Mouse (Mus musculus): ENCODE measurements at regions not wholly inside any gene's neighbourhood (a gene's known extent, or its start where the extent isn't known, plus 50 kb on each side); places are given as distances from the start of the nearest gene placed in this dataset.

DNA sequence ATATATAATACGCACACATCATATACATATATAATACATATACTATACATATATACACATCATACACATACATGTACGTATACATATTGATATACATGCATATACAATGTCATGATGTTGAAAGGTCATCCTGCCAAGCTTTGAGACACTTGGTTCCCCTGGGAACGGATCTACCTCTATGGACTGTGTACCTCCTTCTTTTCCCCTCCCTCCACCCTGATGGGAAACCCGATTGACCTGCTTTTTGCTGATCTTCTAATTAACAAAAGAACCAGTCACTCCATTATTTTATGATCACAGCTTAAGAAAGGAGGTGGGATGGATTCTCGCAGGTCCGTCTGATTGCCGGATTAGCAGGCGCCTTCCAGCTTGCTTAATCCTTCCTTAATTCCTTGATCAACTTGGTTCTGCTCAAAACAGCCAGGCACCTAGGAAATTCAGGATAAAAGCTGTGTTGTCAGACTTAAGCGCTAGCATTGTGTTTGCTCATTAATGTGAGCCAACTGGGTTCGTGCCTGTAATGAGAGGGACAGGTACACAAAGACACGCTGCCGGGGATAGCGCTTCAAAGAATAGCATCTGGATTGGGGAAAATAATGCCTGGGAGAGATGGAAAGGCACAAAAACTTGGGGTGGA lies 189.3 kb upstream of the Lrfn2 start:
- H3K27me3 ChIP-seq = 0 out of 2 replicates have a peak, but pooled peaks cover 2% of the 10 kb centered on the region
- H3K36me3 ChIP-seq (ENCODE audit: poor library complexity, severe bottlenecking) = no peaks in the 10 kb centered on the region
- H3K4me1 ChIP-seq = peaks cover 7% of the 10 kb centered on the region; the same call in 1 of the 2 replicates
- H3K4me2 ChIP-seq = peak overlapping the region; percentile 10; the same call in 1 of the 2 replicates
- ATAC-seq = peak; percentile 21; the same call in 1 of the 2 replicates
- no peak overlapping the region for H3K4me3 ChIP-seq
- no peaks in the 10 kb centered on the region for H3K9me3 ChIP-seq (replicated peaks)
- 14% methylated on average over 13 of the region's 13 CpGs for WGBS
- no peak overlapping the region for H3K9ac ChIP-seq
- no peak overlapping the region for H3K27ac ChIP-seq

DNA sequence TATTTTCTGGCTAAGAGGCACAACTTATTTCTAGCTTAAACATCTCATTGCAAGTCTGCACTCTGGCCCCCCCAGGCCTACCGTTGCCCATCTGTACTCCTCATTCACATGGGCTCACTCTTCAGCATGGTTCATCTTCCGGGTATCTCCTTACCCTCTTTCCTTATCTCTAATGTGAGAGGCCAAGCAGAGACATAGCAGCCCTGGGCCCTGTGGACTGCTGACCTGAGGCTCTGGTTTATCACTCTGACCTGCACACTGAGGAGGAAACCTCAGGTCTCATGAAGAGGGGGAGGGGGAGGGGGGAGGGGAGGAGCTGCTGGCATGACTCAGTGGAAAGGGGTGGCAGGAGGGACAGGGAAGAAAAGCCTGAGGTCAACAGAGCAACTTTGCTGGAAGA lies 162.1 kb upstream of the Lrfn2 start:
- 95% methylated on average over 2 of the region's 2 CpGs for WGBS
- H3K4me2 ChIP-seq = no peak overlapping the region
- H3K9me3 ChIP-seq (replicated peaks) = no peaks in the 10 kb centered on the region
- H3K4me3 ChIP-seq = no peak overlapping the region
- H3K9ac ChIP-seq = no peak overlapping the region
- H3K4me1 ChIP-seq = peaks cover 34% of the 10 kb centered on the region
- no peaks in the 10 kb centered on the region for H3K27me3 ChIP-seq
- H3K36me3 ChIP-seq (ENCODE audit: poor library complexity, severe bottlenecking) = no peaks in the 10 kb centered on the region
- no peak for ATAC-seq
- H3K27ac ChIP-seq = no peak overlapping the region

DNA sequence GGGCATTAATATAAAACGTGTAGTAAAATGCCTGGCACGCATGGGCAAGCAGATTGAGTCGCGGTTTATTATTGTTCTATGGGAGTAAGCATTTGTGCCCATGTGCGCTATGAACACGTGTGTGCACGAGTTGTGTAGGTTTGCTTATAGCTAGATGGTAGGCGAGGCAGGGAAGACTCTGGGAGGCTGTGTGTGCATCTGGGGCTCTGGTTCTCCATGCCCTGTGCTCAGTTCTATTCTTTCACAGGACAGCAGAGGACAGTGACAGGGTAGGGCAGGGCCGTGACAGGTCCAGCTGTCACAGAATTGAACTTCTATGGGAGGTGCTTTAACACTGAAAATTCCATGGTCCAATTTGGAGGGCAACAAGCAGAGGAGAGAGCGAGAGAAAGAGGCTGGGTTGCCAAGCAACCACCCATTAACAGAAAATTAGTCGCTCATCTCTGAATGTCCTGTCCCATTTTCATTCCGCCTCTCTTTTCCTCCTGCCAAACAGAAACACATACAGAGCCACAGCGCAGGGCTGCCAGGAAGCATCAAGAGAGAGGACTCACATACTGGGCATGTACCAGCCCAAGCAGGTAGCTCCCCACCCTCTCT lies 160.4 kb upstream of the Lrfn2 start:
- ATAC-seq = peak; percentile 48
- 43% methylated on average over 13 of the region's 13 CpGs for WGBS
- H3K4me3 ChIP-seq = no peak overlapping the region
- H3K9me3 ChIP-seq (replicated peaks) = no peaks in the 10 kb centered on the region
- no peak overlapping the region for H3K4me2 ChIP-seq
- H3K36me3 ChIP-seq (ENCODE audit: poor library complexity, severe bottlenecking) = no peaks in the 10 kb centered on the region
- H3K27me3 ChIP-seq = no peaks in the 10 kb centered on the region
- peak overlapping the region; percentile 75 for H3K27ac ChIP-seq
- peaks cover 50% of the 10 kb centered on the region for H3K4me1 ChIP-seq
- no peak overlapping the region for H3K9ac ChIP-seq

DNA sequence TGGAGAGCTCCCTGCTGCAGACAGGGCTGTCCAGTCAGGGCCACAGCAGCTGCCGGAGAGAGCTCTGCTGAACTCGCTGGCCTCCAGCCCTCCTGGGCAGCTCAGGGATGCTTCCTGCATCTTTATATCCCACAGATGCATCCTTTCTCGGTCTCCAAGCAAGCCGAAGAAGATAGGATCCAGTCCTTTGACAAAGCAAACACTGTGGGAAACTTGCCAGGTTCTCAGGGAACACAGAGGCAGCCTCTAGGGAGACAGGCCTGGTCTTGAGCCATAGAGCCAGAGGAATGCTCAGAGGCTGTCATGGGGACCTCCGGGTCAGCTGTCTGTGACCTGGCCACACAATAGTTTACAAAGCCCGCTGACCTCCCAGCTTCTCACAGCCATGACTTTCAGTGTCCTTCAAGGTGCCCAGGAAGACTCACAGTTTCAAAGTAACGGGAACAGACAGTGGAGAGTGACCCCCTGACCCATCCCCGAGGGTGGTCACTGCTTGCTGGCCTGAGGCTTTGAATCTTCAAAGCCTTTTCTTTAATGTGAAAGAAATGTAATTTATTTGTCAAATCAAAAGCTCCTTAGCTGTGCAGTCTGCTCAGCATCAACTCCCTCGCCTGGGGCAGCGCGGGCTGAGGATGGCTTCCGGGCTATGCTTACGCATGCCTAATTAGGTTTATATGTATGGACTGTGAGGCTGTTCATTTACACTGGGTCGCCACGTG lies 157.8 kb upstream of the Lrfn2 start:
- 18% methylated on average over 15 of the region's 15 CpGs for whole genome bisulfite sequencing
- no peaks in the 10 kb centered on the region for H3K9me3 ChIP-seq (replicated peaks)
- H3K27ac ChIP-seq = no peak overlapping the region
- 0 out of 2 replicates have a peak, but pooled peaks have one; percentile 17 for ATAC-seq
- no peaks in the 10 kb centered on the region for H3K27me3 ChIP-seq
- H3K9ac ChIP-seq = no peak overlapping the region
- no peak overlapping the region for H3K4me2 ChIP-seq
- H3K4me1 ChIP-seq = peaks cover 55% of the 10 kb centered on the region
- no peak overlapping the region for H3K4me3 ChIP-seq
- H3K36me3 ChIP-seq (ENCODE audit: poor library complexity, severe bottlenecking) = no peaks in the 10 kb centered on the region

DNA sequence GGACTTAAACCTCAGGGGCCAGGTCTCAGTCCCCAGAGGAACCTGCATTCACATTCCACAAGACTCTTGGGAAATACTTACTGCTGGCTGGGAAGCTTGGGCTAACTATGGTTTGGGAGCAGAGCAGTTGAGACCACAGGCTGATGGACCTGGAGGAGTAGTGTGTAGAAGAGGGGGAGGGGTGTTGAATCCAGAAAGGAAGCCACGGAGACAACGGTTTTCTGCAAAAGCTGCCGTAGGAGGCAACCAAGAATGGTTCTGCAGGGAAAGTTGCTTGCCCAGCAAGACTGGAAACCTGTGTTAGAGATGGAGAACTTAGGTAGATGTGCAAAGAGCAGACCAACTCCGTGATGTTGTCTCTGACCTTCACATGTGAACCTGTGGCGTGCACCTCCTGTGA lies 156.7 kb upstream of the Lrfn2 start:
- peaks cover 55% of the 10 kb centered on the region for H3K4me1 ChIP-seq
- H3K9me3 ChIP-seq (replicated peaks) = no peaks in the 10 kb centered on the region
- no peak for ATAC-seq
- no peak overlapping the region for H3K4me3 ChIP-seq
- no peaks in the 10 kb centered on the region for H3K27me3 ChIP-seq
- 77% methylated on average over 5 of the region's 5 CpGs for WGBS
- H3K27ac ChIP-seq = no peak overlapping the region
- no peak overlapping the region for H3K4me2 ChIP-seq
- H3K9ac ChIP-seq = no peak overlapping the region
- H3K36me3 ChIP-seq (ENCODE audit: poor library complexity, severe bottlenecking) = no peaks in the 10 kb centered on the region

DNA sequence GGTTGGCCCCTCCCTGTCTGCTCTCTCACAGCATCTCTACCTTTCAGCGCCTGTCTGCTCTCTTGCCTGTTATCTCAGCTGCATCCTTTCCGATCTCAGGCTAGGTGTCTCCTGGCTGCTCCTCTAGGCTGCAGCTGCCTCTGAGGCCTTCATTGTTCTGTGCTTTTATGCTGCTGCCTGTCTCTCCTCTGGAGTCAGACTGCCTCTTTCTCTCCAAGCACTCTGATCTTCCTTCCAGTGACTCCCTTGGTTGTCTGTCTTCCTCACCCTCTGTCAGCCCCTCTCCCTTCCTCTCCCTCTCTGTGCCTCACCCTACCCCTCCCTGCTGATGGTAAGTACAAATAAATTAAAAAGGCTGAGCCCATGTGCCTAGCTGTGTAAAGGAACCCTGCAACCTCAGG lies 155.7 kb upstream of the Lrfn2 start:
- ATAC-seq = peak; percentile 60
- Histone ChIP-seq H3K4me1 (peaks cover 49% of the 10 kb centered on the region), H3K27ac (peak overlapping the region; percentile 85), H3K4me3 (no peak overlapping the region), H3K27me3 (no peaks in the 10 kb centered on the region), H3K9me3 (replicated peaks) (no peaks in the 10 kb centered on the region), H3K36me3 (ENCODE audit: poor library complexity, severe bottlenecking) (no peaks in the 10 kb centered on the region), H3K4me2 (no peak overlapping the region; the same call in 1 of the 2 replicates), H3K9ac (peak overlapping the region; percentile 45)
- WGBS = 0% methylated on average over 2 of the region's 2 CpGs

DNA sequence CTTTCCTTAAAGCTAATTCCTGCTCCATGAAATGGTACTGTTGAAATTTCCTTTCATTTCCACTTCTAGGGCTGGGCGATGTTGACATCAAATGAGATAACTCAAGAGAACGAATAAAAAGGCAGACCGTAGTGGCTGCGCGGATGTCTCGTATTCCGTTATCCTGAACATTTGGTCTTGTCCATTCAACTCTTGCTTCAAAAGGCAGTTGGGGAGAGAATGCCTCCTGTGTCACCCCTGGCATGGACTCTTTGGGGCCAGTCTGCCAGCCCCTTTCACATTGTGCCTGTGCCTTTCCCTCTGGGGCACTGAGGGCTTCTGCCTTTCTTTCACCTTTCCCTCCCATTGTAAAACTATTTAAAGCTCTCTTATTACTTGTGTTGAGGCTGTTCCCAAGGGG lies 152.0 kb upstream of the Lrfn2 start:
- no peak overlapping the region for H3K9ac ChIP-seq
- H3K27me3 ChIP-seq = no peaks in the 10 kb centered on the region
- no peaks in the 10 kb centered on the region for H3K9me3 ChIP-seq (replicated peaks)
- H3K4me1 ChIP-seq = peaks cover 24% of the 10 kb centered on the region
- no peak overlapping the region for H3K4me3 ChIP-seq
- H3K36me3 ChIP-seq (ENCODE audit: poor library complexity, severe bottlenecking) = no peaks in the 10 kb centered on the region
- H3K4me2 ChIP-seq = no peak overlapping the region
- H3K27ac ChIP-seq = no peak overlapping the region
- WGBS = 80% methylated on average over 7 of the region's 7 CpGs
- no peak for ATAC-seq

DNA sequence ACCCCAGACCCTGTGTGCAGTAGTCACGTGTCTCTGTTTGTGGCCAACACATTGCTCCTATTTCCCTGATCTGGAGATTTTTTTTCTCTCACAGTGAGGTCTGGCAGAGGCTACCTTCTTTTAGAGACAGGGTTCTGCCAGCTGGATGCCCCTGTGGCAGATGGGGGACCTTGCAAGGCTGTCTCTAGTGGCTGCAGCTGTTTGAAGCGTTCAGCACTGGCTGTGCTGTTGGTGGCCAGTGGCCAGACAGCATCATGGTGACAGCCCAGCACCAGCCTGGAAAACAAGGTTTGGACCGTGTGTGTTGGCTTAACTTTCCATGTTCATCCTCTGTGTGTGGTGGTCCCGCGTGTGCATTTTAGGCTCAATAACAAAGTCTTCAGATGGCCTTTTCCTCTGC lies 147.8 kb upstream of the Lrfn2 start:
- no peak overlapping the region for H3K9ac ChIP-seq
- no peaks in the 10 kb centered on the region for H3K36me3 ChIP-seq (ENCODE audit: poor library complexity, severe bottlenecking)
- no peaks in the 10 kb centered on the region for H3K9me3 ChIP-seq (replicated peaks)
- no peak for ATAC-seq
- no peak overlapping the region for H3K4me2 ChIP-seq
- H3K4me3 ChIP-seq = no peak overlapping the region
- 0 out of 2 replicates have a peak, but pooled peaks cover 3% of the 10 kb centered on the region for H3K4me1 ChIP-seq
- WGBS = 74% methylated on average over 5 of the region's 5 CpGs
- no peaks in the 10 kb centered on the region for H3K27me3 ChIP-seq
- no peak overlapping the region for H3K27ac ChIP-seq

DNA sequence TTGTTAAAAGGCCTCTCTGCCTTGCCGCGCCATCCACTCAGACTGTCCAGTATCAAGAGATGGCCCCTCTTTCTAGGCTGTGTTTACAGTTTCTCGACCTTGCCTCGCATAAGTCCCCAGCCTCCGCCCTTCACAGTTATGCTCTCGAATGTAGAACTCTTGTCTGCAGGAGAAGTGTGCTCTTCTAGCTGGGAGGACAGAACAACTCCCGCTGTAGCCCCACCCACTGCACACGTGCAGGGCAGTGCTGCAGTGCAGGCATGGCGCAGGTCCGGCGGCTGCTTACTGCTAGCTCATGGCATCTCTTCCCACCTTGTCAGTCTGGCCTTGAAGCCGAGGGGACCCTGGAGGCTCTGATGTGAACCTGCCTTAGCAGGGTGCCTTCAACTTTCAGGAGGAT lies 145.7 kb upstream of the Lrfn2 start:
- ATAC-seq = no peak
- WGBS = 88% methylated on average over 12 of the region's 12 CpGs
- Histone ChIP-seq H3K36me3 (ENCODE audit: poor library complexity, severe bottlenecking) (no peaks in the 10 kb centered on the region), H3K9me3 (replicated peaks) (no peaks in the 10 kb centered on the region), H3K4me1 (peaks cover 12% of the 10 kb centered on the region; the same call in 1 of the 2 replicates), H3K4me3 (no peak overlapping the region), H3K4me2 (no peak overlapping the region), H3K27me3 (no peaks in the 10 kb centered on the region), H3K27ac (no peak overlapping the region), H3K9ac (no peak overlapping the region)

DNA sequence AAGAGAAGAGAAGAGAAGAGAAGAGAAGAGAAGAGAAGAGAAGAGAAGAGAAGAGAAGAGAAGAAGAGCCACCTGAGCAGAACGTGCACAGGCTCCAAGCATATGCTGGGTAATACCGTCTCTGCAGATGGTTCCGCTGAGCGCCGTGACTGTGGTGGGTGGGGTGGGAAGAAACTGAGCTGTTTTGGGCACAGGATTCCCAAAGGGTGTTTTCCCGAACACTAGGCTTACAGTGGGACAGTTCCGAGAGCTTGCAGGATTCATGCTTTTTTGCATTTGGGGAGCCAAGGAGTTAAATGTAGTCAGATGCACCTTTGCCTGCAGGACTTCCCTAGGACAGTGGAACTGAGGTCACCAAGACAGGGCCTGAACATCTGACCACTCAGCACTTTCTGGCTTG lies 142.3 kb upstream of the Lrfn2 start:
- Histone ChIP-seq H3K4me1 (peaks cover 9% of the 10 kb centered on the region; the same call in 1 of the 2 replicates), H3K9ac (no peak overlapping the region), H3K4me3 (no peak overlapping the region), H3K36me3 (ENCODE audit: poor library complexity, severe bottlenecking) (no peaks in the 10 kb centered on the region), H3K4me2 (no peak overlapping the region), H3K9me3 (replicated peaks) (no peaks in the 10 kb centered on the region), H3K27me3 (no peaks in the 10 kb centered on the region), H3K27ac (no peak overlapping the region)
- ATAC-seq = no peak
- WGBS = 91% methylated on average over 7 of the region's 7 CpGs

DNA sequence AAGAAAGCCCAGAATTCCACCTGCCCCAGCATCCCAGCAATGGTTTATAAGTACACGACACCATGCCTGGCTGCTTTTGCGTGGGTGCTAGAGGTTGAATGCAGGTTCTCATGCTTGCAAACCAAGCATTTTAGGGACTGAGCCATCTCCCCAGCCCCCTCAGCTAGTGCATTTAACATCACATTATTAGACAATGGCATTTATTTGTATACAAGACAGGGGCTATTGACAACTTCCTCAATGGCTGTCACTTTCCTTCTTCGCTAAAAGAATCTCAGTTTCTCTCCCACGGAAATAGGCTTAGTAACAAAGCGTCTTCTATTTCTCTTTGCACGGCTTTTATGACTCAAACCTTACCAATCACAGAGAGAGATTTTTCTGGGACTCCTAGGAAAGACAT lies 141.7 kb upstream of the Lrfn2 start:
- Histone ChIP-seq H3K4me3 (no peak overlapping the region), H3K9me3 (replicated peaks) (no peaks in the 10 kb centered on the region), H3K9ac (no peak overlapping the region), H3K27ac (no peak overlapping the region), H3K4me1 (peaks cover 9% of the 10 kb centered on the region; the same call in 1 of the 2 replicates), H3K4me2 (no peak overlapping the region), H3K27me3 (no peaks in the 10 kb centered on the region), H3K36me3 (ENCODE audit: poor library complexity, severe bottlenecking) (no peaks in the 10 kb centered on the region)
- no peak for ATAC-seq
- 57% methylated on average over 6 of the region's 6 CpGs for WGBS

DNA sequence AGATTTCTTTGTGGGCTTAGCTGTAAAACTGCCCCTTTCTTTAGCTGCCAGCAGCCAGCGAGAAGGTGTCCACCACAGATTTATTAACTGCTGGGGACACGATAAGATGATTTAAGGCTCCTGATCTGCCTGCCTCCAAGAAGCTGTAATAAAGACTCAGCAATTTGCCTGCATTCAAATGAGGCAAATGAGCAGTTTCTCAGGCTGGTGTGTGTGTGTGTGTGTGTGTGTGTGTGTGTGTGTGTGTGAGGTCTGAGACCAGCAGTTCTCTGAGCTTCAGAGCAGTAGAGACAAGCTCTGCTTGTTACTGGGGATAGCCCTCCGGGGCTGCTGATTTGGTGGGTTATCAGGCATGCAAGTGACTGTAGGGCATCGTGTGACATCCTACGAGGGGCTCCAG lies 139.2 kb upstream of the Lrfn2 start:
- no peaks in the 10 kb centered on the region for H3K36me3 ChIP-seq (ENCODE audit: poor library complexity, severe bottlenecking)
- WGBS = 74% methylated on average over 5 of the region's 5 CpGs
- no peak for ATAC-seq
- peaks cover 9% of the 10 kb centered on the region; the same call in 1 of the 2 replicates for H3K4me1 ChIP-seq
- no peak overlapping the region for H3K4me2 ChIP-seq
- no peak overlapping the region for H3K9ac ChIP-seq
- H3K27ac ChIP-seq = no peak overlapping the region
- H3K27me3 ChIP-seq = no peaks in the 10 kb centered on the region
- no peak overlapping the region for H3K4me3 ChIP-seq
- no peaks in the 10 kb centered on the region for H3K9me3 ChIP-seq (replicated peaks)

Measured in forebrain, embryonic 13.5 days (tissue).